Mouse (Mus musculus) hindbrain, embryonic 16.5 days (tissue): ENCODE data around the gene Lair1. TPM values are rescaled to one million over a fixed set of nuclear protein-coding genes. Genes with fewer than 3 reads are reported as not detected.

Experiments
- ATAC-seq: fragments of 200-750 bp; cut with Nextera tagmentation; 2 replicates; pipeline ENCODE4 v1.8.0; 2017; ENCODE audit warnings: moderate TSS enrichment, moderate library complexity
- H3K27ac ChIP-seq: fragments of 300-500 bp; sonication (generic); 2 replicates; pipeline ENCODE4 v1.5.1; 2014; ENCODE audit warnings: low read depth, mild to moderate bottlenecking, control low read depth, low read length, moderate library complexity
- H3K27me3 ChIP-seq: fragments of 300-500 bp; sonication (generic); replicated peaks from 2 replicates; pipeline ENCODE4 v1.6.1; 2014; ENCODE audit warnings: low read length; ENCODE audit not compliant: control insufficient read depth, insufficient read depth
- H3K36me3 ChIP-seq: fragments of 300-500 bp; sonication (generic); 2 replicates; pipeline ENCODE4 v1.6.1; 2014; ENCODE audit warnings: mild to moderate bottlenecking, low read length, moderate library complexity, mixed read lengths; ENCODE audit not compliant: control insufficient read depth, insufficient read depth
- H3K4me1 ChIP-seq: fragments of 300-500 bp; sonication (generic); 2 replicates; pipeline ENCODE4 v1.6.1; 2014; ENCODE audit warnings: low read depth, low read length; ENCODE audit not compliant: control insufficient read depth, insufficient read depth
- H3K4me2 ChIP-seq: fragments of 300-500 bp; sonication (generic); 2 replicates; pipeline ENCODE4 v1.6.1; 2014; ENCODE audit warnings: mild to moderate bottlenecking, low read length, control low read depth, moderate library complexity
- H3K4me3 ChIP-seq: fragments of 300-500 bp; sonication (generic); 2 replicates; pipeline ENCODE4 v1.5.1; 2014; ENCODE audit warnings: mild to moderate bottlenecking, low read length, control low read depth, moderate library complexity
- H3K9ac ChIP-seq: fragments of 300-500 bp; sonication (generic); 2 replicates; pipeline ENCODE4 v1.6.1; 2014; ENCODE audit warnings: low read depth, mild to moderate bottlenecking, control low read depth, low read length, moderate library complexity
- H3K9me3 ChIP-seq: fragments of 300-500 bp; sonication (generic); 2 replicates; pipeline ENCODE4 v1.6.1; 2014; ENCODE audit warnings: mild to moderate bottlenecking, low read length, moderate library complexity; ENCODE audit not compliant: control insufficient read depth
- WGBS: fragments of 180-500 bp; shearing (Covaris S2); extraction: QIAGEN DNeasy Blood & Tissue Kit; methylation state at CpG from one replicate; pipeline ENCODE4 v1.1.7; 2014; 5-methylcytosine and 5-hydroxymethylcytosine counted together
- polyA plus RNA-seq: library from polyadenylated mRNA; unstranded; fragments of >200 nt; fragmentation: Nextera tagmentation; extraction: Ambion mirVana; gene quantifications from 2 replicates; pipeline ENCODE4 v1.2.1, GENCODE M21; 2015

Gene Lair1
- polyA plus RNA-seq, 1 experiment from 2014 or later, result 3.1 TPM

GRCm38 (mm10) chr7:4087238-4087895 lies 24.4 kb upstream of the Lair1 start:
- WGBS, result 83% methylated on average over 4 of the region's 4 CpGs
- H3K9me3 ChIP-seq, result no peaks in the 10 kb centered on the region
- no peak overlapping the region for H3K4me2 ChIP-seq
- H3K27me3 ChIP-seq, result no peaks in the 10 kb centered on the region
- ATAC-seq, result no peak
- no peaks in the 10 kb centered on the region for H3K36me3 ChIP-seq
- no peak overlapping the region for H3K4me3 ChIP-seq
- H3K9ac ChIP-seq, result no peak overlapping the region
- no peaks in the 10 kb centered on the region for H3K4me1 ChIP-seq
- no peak overlapping the region for H3K27ac ChIP-seq

GRCm38 (mm10) chr7:4085562-4085961 lies 22.6 kb upstream of the Lair1 start:
- Histone ChIP-seq H3K27ac (no peak overlapping the region), H3K4me1 (no peaks in the 10 kb centered on the region), H3K4me3 (no peak overlapping the region), H3K27me3 (no peaks in the 10 kb centered on the region), H3K9me3 (no peaks in the 10 kb centered on the region), H3K9ac (no peak overlapping the region), H3K36me3 (no peaks in the 10 kb centered on the region), H3K4me2 (no peak overlapping the region)
- ATAC-seq, result no peak

- no peak overlapping the region for H3K4me2 ChIP-seq
- H3K36me3 ChIP-seq, result no peaks in the 10 kb centered on the region
- ATAC-seq, result no peak
- no peaks in the 10 kb centered on the region for H3K4me1 ChIP-seq
- no peak overlapping the region for H3K27ac ChIP-seq
- no peaks in the 10 kb centered on the region for H3K27me3 ChIP-seq
- H3K9ac ChIP-seq, result no peak overlapping the region
- no peaks in the 10 kb centered on the region for H3K9me3 ChIP-seq
- WGBS, result 84% methylated on average over 6 of the region's 6 CpGs
- no peak overlapping the region for H3K4me3 ChIP-seq
These were observed 21.2 kb upstream of the Lair1 start for GRCm38 (mm10) chr7:4084161-4084560.

GRCm38 (mm10) chr7:4082804-4083203 lies 19.8 kb upstream of the Lair1 start:
- no peaks in the 10 kb centered on the region for H3K4me1 ChIP-seq
- no peak overlapping the region for H3K9ac ChIP-seq
- ATAC-seq, result no peak
- 55% methylated on average over 2 of the region's 2 CpGs for WGBS
- no peak overlapping the region for H3K4me3 ChIP-seq
- no peaks in the 10 kb centered on the region for H3K9me3 ChIP-seq
- H3K27ac ChIP-seq, result no peak overlapping the region
- H3K36me3 ChIP-seq, result no peaks in the 10 kb centered on the region
- H3K4me2 ChIP-seq, result no peak overlapping the region
- H3K27me3 ChIP-seq, result no peaks in the 10 kb centered on the region

- Histone ChIP-seq H3K27ac (no peak overlapping the region), H3K9me3 (no peaks in the 10 kb centered on the region), H3K4me3 (no peak overlapping the region), H3K4me1 (no peaks in the 10 kb centered on the region), H3K36me3 (no peaks in the 10 kb centered on the region), H3K9ac (no peak overlapping the region), H3K27me3 (no peaks in the 10 kb centered on the region), H3K4me2 (no peak overlapping the region)
- ATAC-seq, result no peak
These were observed 18.7 kb upstream of the Lair1 start for GRCm38 (mm10) chr7:4081706-4082105.

- ATAC-seq, result no peak
- no peak overlapping the region for H3K9ac ChIP-seq
These were observed 17.5 kb upstream of the Lair1 start for GRCm38 (mm10) chr7:4080552-4080951.

GRCm38 (mm10) chr7:4079511-4079910 lies 16.5 kb upstream of the Lair1 start:
- WGBS, result 86% methylated on average over 7 of the region's 7 CpGs
- Histone ChIP-seq H3K9me3 (no peaks in the 10 kb centered on the region), H3K36me3 (no peaks in the 10 kb centered on the region), H3K27ac (no peak overlapping the region), H3K4me1 (no peaks in the 10 kb centered on the region), H3K9ac (no peak overlapping the region), H3K4me3 (no peak overlapping the region), H3K27me3 (no peaks in the 10 kb centered on the region), H3K4me2 (no peak overlapping the region)
- no peak for ATAC-seq

More at GRCm38 (mm10) chr7:4080552-4080951, 17.5 kb upstream of the Lair1 start:
- Histone ChIP-seq H3K27me3 (no peaks in the 10 kb centered on the region), H3K36me3 (no peaks in the 10 kb centered on the region), H3K4me3 (no peak overlapping the region), H3K9me3 (no peaks in the 10 kb centered on the region), H3K27ac (no peak overlapping the region), H3K4me1 (no peaks in the 10 kb centered on the region), H3K4me2 (no peak overlapping the region)
- WGBS, result 88% methylated on average over 4 of the region's 4 CpGs

- Histone ChIP-seq H3K9me3 (no peaks in the 10 kb centered on the region), H3K4me2 (no peak overlapping the region), H3K4me3 (no peak overlapping the region), H3K27ac (no peak overlapping the region), H3K9ac (no peak overlapping the region), H3K27me3 (no peaks in the 10 kb centered on the region), H3K4me1 (no peaks in the 10 kb centered on the region), H3K36me3 (no peaks in the 10 kb centered on the region)
- ATAC-seq, result no peak
- WGBS, result 84% methylated on average over 3 of the region's 3 CpGs
These were observed 10.1 kb upstream of the Lair1 start for GRCm38 (mm10) chr7:4073144-4073543.

GRCm38 (mm10) chr7:4071066-4071465 lies 8.1 kb upstream of the Lair1 start:
- no peaks in the 10 kb centered on the region for H3K27me3 ChIP-seq
- no peak overlapping the region for H3K4me2 ChIP-seq
- no peaks in the 10 kb centered on the region for H3K9me3 ChIP-seq
- WGBS, result 92% methylated on average over 6 of the region's 6 CpGs
- H3K4me3 ChIP-seq, result no peak overlapping the region
- no peak for ATAC-seq
- H3K27ac ChIP-seq, result no peak overlapping the region
- no peaks in the 10 kb centered on the region for H3K4me1 ChIP-seq
- H3K9ac ChIP-seq, result no peak overlapping the region
- H3K36me3 ChIP-seq, result no peaks in the 10 kb centered on the region
